Comparison of ENCODE assay signal across 14 mouse cellular contexts in genomic region chr13:91873734-91874329, GRCm38 (mm10). TPM values are rescaled to one million over a fixed set of nuclear protein-coding genes. Genes with fewer than 3 reads are reported as not detected.
DNase-seq lines count a peak whose midpoint lies in the region; ATAC-seq and TF ChIP-seq lines count a peak whose summit lies in the region.
"Had no signal": no experiment of that assay in that cellular context is flagged by ENCODE, and none has a peak within 500 bp of the region (broad histone marks: within the 10 kb centered on the region; RNA-seq: fewer than 3 reads in every experiment).

No protein-coding gene starts in this region.

- H3K36me3 ChIP-seq in embryonic facial prominence, embryonic 15.5 days = no peaks in the 10 kb centered on the region
- H3K36me3 ChIP-seq in heart, postnatal 0 days (replicated peaks; ENCODE audit: control insufficient read depth, insufficient read depth, low read length) = no peaks in the 10 kb centered on the region
- no peaks in the 10 kb centered on the region for H3K36me3 ChIP-seq in stomach, postnatal 0 days (ENCODE audit: control insufficient read depth, insufficient read depth, low read length)
- H3K36me3 ChIP-seq: forebrain, embryonic 12.5 days had no signal

- TF ChIP-seq CTCF in gastrocnemius, adult 2 months (IDR thresholded peaks at IDR 0.05) = no peak
- no peak for TF ChIP-seq CTCF in heart, postnatal 0 days (IDR thresholded peaks at IDR 0.05; ENCODE audit: low read depth)
- TF ChIP-seq CTCF in stomach, postnatal 0 days (IDR thresholded peaks at IDR 0.05; ENCODE audit: low read depth) = no peak

- TF ChIP-seq EP300 in heart, postnatal 0 days (IDR thresholded peaks at IDR 0.05; ENCODE audit: low read depth) = 0 out of 2 replicates have a peak, but pooled peaks have one; percentile 48
- TF ChIP-seq EP300 in stomach, postnatal 0 days (optimal IDR thresholded peaks at IDR 0.05) = no peak

- DNase-seq in gastrocnemius, adult 2 months = peak; percentile 49
- DNase-seq in gastrocnemius, postnatal 4 days (ENCODE audit: low spot score in 2 of 2) = no peak
- peak; percentile 83 for DNase-seq in heart, postnatal 0 days (ENCODE audit: low spot score)
- peak; percentile 17 for DNase-seq in lung, postnatal 10 days
- no peak for DNase-seq in stomach, postnatal 0 days (ENCODE audit: low spot score)
- no peak for DNase-seq in thymus, postnatal 4 days
- DNase-seq: adrenal gland, adult 8-10 months; kidney, postnatal 36 days; retina, postnatal 1 day; thymus, postnatal 14 days had no signal

- WGBS in embryonic facial prominence, embryonic 15.5 days = 32% methylated on average over 7 of the region's 7 CpGs
- WGBS in heart, postnatal 0 days = 37% methylated on average over 7 of the region's 7 CpGs
- 68% methylated on average over 7 of the region's 7 CpGs for WGBS in stomach, postnatal 0 days

- ATAC-seq in embryonic facial prominence, embryonic 15.5 days (ENCODE audit: insufficient number of reproducible peaks, low FRiP score, low TSS enrichment, low read depth) = no peak; the same call in 1 of the 2 replicates
- peak; percentile 74 for ATAC-seq in heart, postnatal 0 days (ENCODE audit: insufficient read depth, low read depth)
- ATAC-seq in inflammation-experienced regulatory T-cells, adult 6 months = no peak
- no peak for ATAC-seq in stomach, postnatal 0 days (ENCODE audit: low FRiP score, low TSS enrichment)

- intact Hi-C loops in gastrocnemius, adult 2 months (cut with DNase I) = loop anchor here (5.0 kb wide), 1 partner anchor 67 kb away; the partner anchor contains the start of gene Zcchc9

- H3K4me3 ChIP-seq in gastrocnemius, adult 2 months = peak overlapping the region; percentile 63
- no peak overlapping the region for H3K4me3 ChIP-seq in embryonic facial prominence, embryonic 15.5 days (replicated peaks)
- no peak overlapping the region for H3K4me3 ChIP-seq in heart, postnatal 0 days (ENCODE audit: low read depth, low read length)
- no peak overlapping the region for H3K4me3 ChIP-seq in stomach, postnatal 0 days (ENCODE audit: low read depth, low read length)
- H3K4me3 ChIP-seq: forebrain, embryonic 12.5 days had no signal

- H3K9me3 ChIP-seq in embryonic facial prominence, embryonic 15.5 days (replicated peaks) = no peaks in the 10 kb centered on the region
- H3K9me3 ChIP-seq in heart, postnatal 0 days (replicated peaks; ENCODE audit: control insufficient read depth, low read length) = no peaks in the 10 kb centered on the region
- H3K9me3 ChIP-seq in stomach, postnatal 0 days (ENCODE audit: control insufficient read depth, low read length) = no peaks in the 10 kb centered on the region
- H3K9me3 ChIP-seq: forebrain, embryonic 12.5 days had no signal

- H3K4me2 ChIP-seq in embryonic facial prominence, embryonic 15.5 days (replicated peaks) = no peak overlapping the region
- peak overlapping the region; percentile 48; the same call in 1 of the 2 replicates for H3K4me2 ChIP-seq in heart, postnatal 0 days (ENCODE audit: low read depth, low read length)
- H3K4me2 ChIP-seq in stomach, postnatal 0 days (replicated peaks; ENCODE audit: low read depth) = no peak overlapping the region
- H3K4me2 ChIP-seq: forebrain, embryonic 12.5 days; midbrain, embryonic 11.5 days had no signal

- H3K4me1 ChIP-seq in embryonic facial prominence, embryonic 15.5 days = peaks cover 20% of the 10 kb centered on the region
- peaks cover 35% of the 10 kb centered on the region for H3K4me1 ChIP-seq in heart, postnatal 0 days (ENCODE audit: control insufficient read depth, insufficient read depth)
- no peaks in the 10 kb centered on the region for H3K4me1 ChIP-seq in stomach, postnatal 0 days (replicated peaks; ENCODE audit: control insufficient read depth, insufficient read depth)
- H3K4me1 ChIP-seq: forebrain, embryonic 12.5 days had no signal

- no peaks in the 10 kb centered on the region for H3K27me3 ChIP-seq in embryonic facial prominence, embryonic 15.5 days
- no peaks in the 10 kb centered on the region for H3K27me3 ChIP-seq in heart, postnatal 0 days (ENCODE audit: control insufficient read depth, insufficient read depth, low read length)
- H3K27me3 ChIP-seq in stomach, postnatal 0 days (ENCODE audit: control insufficient read depth, insufficient read depth, low read length) = no peaks in the 10 kb centered on the region
- H3K27me3 ChIP-seq: forebrain, embryonic 12.5 days had no signal

- H3K27ac ChIP-seq in gastrocnemius, adult 2 months = peak overlapping the region; percentile 99
- peak overlapping the region; percentile 81 for H3K27ac ChIP-seq in embryonic facial prominence, embryonic 15.5 days (replicated peaks)
- peak overlapping the region; percentile 94 for H3K27ac ChIP-seq in heart, postnatal 0 days (ENCODE audit: low read depth)
- H3K27ac ChIP-seq in stomach, postnatal 0 days (replicated peaks) = no peak overlapping the region
- H3K27ac ChIP-seq: forebrain, embryonic 12.5 days had no signal

- no peak overlapping the region for H3K9ac ChIP-seq in embryonic facial prominence, embryonic 15.5 days
- 0 out of 2 replicates have a peak overlapping the region, but pooled peaks have one; percentile 30 for H3K9ac ChIP-seq in heart, postnatal 0 days (replicated peaks; ENCODE audit: low read depth, low read length)
- no peak overlapping the region for H3K9ac ChIP-seq in stomach, postnatal 0 days (ENCODE audit: low read length)
- H3K9ac ChIP-seq: forebrain, embryonic 12.5 days had no signal

RNA-seq across cellular contexts. Expression of gene Ckmt2, which starts 2.9 kb away (rescaled TPM):
- total RNA-seq in gastrocnemius, adult 2 months (2021) = 1,000 to 10,000 TPM; 1,040 to 2,126 TPM
- total RNA-seq in gastrocnemius, postnatal 4 days (2021) = 100 to 1,000 TPM; 168 to 176 TPM
- polyA plus RNA-seq in embryonic facial prominence, embryonic 15.5 days (2015; fragmentation: Nextera tagmentation; extraction: Ambion mirVana) = 1.2 and 1.4 TPM in 2 replicates
- 406 and 571 TPM in 2 replicates for total RNA-seq in heart, postnatal 0 days (2014; rRNA removed; ENCODE audit: low replicate concordance)
- polyA plus RNA-seq in heart, postnatal 0 days (2015; fragmentation: Nextera tagmentation; extraction: Ambion mirVana) = 394 and 421 TPM in 2 replicates
- polyA plus RNA-seq in inflammation-experienced regulatory T-cells, adult 6 months (2017; shearing (Covaris generic)) = not detected
- polyA plus RNA-seq in stomach, postnatal 0 days (2015; fragmentation: Nextera tagmentation; extraction: Ambion mirVana) = 0.06 and 0.08 TPM in 2 replicates
- total RNA-seq: adrenal gland, adult 8-10 months had no signal
- polyA plus RNA-seq: forebrain, embryonic 12.5 days; midbrain, embryonic 11.5 days had no signal

Comparison
In these comparisons a context has a peak if more than half of its experiments do, and no peak if none do; other contexts are left out.
1. DNase-seq: peak in gastrocnemius, adult 2 months (single experiment), heart, postnatal 0 days (single experiment) and lung, postnatal 10 days (single experiment); none in gastrocnemius, postnatal 4 days (0 of 2), stomach, postnatal 0 days (single experiment) and thymus, postnatal 4 days (single experiment).
2. RNA of gene Ckmt2, which starts 2.9 kb away (polyA plus RNA-seq): 394 to 421 TPM in heart, postnatal 0 days; 1.2 to 1.4 TPM in embryonic facial prominence, embryonic 15.5 days, 0.06 to 0.08 TPM in stomach, postnatal 0 days and not detected in inflammation-experienced regulatory T-cells, adult 6 months; every median in the first group is over 100 times any median in the second.